Mouse (Mus musculus) CH12F3 (cell line): ENCODE measurements around the gene Fcgbp.
"Not testable (repeated sequence)": the region's sequence is repeated elsewhere in the genome, so short reads cannot be mapped to it uniquely, and the experiment has no call there.

ENCODE experiments used
- in situ Hi-C: fragments of 300-500 bp; cut with MboI; formaldehyde crosslinking; loops from 2 replicates; pipeline ENCODE4 v1.14.3; 2020; ENCODE audit warnings: low sequenced_read_pairs

Gene Fcgbp

DNA sequence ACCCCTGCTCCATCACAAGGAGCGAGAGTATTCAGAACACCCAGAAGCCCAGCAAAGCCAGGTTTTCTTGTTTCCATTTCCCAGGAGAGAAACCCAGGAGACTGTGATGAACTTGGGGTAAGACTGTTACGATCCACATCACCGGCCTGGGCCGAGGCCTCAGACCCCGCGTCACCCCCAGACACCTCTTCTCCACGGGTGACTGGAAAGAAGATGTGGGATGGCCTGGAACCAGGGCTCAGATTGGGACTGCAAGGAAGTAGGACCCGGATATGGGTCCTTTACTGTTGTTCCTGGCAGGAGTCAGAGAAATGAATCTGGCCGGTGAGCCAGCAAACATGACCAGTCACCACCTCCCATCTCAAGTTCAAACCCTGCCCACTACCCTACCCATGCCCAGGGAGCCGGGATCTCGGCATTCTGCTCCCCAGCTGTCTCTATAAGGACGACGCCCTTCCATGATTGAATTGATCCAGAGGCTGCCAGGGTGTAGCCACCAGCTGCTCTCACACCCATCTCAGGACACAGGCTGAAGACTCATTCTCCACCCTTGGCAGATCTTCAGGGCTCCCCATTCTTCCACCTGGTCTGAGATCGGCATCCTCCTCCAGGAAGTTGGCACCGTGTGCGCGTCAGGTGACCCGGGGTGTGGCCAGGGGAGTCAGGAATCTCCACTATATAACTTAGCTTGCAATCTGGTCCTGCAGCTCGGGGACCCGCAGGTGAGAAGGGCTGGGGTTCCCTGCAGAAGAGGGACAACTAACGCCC lies at the start of gene Fcgbp:
TSS of gene Fcgbp (plus strand) at position 706 of the 768 bp plus-strand sequence.
- in situ Hi-C loops: no loop called here

GRCm38 (mm10) chr7:28044524-28044923 lies 26.5 kb upstream of the Fcgbp start:
- in situ Hi-C loops: no loop called here

DNA sequence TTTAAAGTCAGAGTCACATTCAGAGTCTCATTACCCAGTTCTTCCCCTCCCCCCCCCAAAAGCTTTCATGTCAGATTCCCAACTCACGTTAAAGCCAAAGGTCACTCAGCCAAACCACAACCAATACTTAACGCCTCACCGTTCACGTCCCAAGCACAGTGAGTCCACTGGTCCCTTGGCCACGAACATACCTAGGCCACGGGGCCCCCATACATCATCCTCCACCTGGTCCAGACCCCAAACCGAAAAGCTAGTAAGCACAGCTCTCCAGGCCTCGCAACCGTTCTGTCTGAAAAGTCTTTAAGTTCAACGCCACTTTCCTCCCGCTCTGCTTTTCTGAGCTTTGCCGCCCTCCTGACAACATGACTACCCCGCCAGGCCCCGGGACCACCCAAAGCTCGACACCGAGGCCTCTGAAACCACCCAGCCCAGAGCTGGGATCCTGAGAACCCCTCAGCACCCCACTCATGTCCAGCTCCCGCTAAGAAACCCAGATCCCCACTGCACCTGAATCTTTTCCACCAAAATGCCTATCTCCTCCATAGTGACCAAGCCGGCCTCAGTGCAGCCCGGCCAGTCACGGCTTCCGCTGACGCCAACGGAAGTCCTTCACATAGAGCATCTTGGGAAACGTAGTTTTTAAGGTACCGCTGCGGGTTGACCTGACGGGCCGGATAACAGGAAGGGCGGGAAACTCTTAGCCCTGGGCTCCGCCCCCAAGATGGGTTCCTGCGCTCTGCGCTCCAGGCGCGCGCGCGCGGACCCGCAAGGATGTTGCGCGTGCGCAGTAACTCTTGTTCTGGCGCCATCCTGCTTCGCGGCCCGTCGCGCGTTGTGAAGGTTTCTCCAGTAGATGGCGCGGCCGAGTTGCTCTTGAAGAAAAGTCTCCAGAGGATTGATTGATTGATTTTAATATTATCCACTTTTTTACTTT lies 21.3 kb upstream of the Fcgbp start, which contains the start of gene Psmc4:
TSS of gene Psmc4 (minus strand) at position 626 of the 934 bp plus-strand sequence.
- in situ Hi-C loops: no loop called here

GRCm38 (mm10) chr7:28050584-28050983 lies 20.5 kb upstream of the Fcgbp start:
- in situ Hi-C loops: no loop called here

DNA sequence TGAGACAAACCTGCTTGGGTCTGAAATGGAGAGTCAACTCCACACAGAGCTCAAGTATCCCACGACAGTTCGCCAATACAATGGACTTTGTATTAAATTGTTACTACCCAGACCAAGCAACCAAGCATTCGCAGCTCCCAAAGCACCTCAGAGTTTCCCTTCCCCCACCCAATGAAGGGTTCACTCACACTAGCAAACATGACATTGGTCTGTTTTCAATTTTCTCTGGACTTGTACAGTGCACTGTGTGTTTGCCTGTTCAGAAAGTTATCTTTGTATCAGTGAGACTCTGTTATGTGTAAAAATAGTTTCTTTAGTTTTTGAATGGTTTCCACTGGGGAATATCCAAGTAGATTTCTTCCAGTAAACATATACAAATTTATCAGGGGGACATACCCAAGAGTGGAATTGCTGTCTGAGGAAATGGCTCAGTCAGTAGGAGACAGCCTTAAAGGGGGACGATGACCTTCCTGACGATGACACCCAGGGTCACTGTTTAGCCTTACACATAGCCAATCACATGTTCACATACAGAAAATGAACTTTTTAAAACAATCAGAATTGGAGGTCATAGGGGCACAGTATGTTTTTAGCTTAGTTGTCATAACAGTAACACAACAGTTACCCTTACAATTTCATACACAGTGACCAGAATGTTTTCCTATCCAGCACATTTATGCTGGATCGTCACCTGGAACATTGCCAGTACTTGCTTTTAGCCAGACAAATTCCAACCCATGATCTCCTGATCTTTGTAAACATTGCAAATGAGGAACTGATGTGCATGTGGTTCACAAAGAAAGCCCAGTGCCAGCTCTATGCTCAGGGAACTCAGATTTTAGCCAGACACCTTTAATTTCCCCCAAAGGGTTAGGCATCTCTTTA lies 17.7 kb upstream of the Fcgbp start:
- in situ Hi-C loops: no loop called here

DNA sequence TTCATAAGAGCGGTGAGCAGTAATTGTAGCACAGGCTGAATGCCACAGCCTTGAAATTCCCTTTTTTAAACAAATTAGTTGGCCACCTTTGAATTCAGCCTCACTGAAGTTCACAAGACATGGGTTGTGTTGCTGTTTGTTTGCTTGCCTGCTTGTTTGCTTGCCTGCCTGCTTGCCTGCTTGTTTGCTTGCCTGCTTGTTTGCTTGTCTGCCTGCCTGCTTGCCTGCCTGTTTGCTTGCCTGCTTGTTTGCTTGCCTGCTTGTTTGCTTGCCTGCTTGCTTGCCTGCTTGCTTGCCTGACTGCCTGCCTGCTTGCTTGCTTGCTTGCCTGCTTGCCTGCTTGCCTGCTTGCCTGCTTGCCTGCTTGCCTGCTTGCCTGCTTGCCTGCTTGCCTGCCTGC lies 11.1 kb upstream of the Fcgbp start:
- in situ Hi-C loops: no loop called here

GRCm38 (mm10) chr7:28068661-28069060 lies 2.4 kb upstream of the Fcgbp start:
- in situ Hi-C loops: no loop called here

DNA sequence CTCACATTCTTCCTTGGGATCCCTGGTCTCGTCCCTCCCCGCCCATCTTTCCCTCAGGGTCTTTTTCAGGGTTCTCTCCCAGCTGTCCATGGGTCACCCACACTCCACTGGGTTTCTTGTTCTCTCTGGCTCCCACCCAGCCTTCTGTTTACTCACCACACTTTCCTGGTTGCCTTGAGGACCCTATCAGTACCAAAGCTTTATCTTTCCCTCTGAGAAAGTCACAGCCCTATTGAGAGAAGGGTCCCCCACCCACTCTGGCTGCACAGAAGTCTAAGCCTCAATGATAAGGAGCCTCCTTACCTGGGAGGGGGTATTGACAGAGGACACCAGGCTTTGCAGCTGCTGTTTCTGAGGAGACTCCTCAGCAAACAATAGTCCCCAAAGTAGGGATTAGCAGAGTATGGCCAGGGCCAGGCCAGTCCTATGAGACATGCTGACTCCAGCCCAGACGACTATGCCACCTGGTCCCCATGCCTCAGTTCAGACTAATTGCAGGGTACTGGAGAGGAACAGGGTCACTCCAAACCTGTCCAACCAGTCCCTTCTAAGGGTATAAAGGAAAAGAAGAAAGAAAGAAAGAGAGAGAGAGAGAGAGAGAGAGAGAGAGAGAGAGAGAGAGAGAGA lies 1.4 kb upstream of the Fcgbp start:
- in situ Hi-C loops: no loop called here

GRCm38 (mm10) chr7:28084215-28084614 lies 13.2 kb downstream of the Fcgbp start:
- in situ Hi-C loops: no loop called here

GRCm38 (mm10) chr7:28086236-28086635 lies 15.2 kb downstream of the Fcgbp start:
- in situ Hi-C loops: no loop called here

- in situ Hi-C loops: no loop called here
Observed at GRCm38 (mm10) chr7:28093541-28093940, 22.5 kb downstream of the Fcgbp start.

DNA sequence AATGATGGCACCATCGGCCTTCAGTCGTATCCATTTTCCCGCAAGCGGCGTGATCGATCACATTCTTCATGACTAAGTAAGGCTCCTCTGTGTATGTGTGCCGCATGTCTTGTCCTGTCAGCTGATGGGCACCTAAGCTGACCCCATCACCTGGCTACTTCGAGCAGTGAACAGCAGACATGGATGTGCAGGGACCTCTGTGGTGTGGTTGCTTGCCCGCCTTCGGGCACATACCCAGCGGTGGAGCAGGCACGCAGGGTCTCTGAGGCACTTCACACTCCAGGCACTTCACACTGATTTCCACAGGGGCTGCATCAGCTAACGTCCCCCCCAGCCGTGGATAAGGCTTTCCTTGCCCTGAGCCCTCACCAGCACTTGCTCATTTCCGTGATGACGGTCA lies 28.1 kb downstream of the Fcgbp start:
- in situ Hi-C loops: no loop called here

GRCm38 (mm10) chr7:28100596-28101590 lies 29.9 kb downstream of the Fcgbp start:
- in situ Hi-C loops: no loop called here

DNA sequence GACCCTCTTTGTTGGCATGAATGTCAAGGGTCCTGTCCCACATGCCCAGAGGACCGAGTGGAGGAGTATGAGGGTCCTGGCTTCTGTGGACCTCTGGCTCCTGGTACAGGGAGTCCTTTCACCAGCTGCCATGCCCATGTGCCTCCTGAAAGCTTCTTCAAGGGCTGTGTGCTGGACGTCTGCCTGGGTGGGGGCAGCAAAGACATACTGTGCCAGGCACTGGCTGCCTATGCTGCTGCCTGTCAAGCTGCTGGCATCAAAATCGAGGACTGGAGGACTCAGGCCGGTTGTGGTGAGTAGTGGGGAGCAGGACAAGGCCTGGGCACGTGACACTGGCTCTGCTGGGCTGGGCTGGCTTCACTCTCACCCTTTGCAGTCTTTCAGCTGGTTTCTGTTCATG lies 31.9 kb downstream of the Fcgbp start:
- in situ Hi-C loops: not testable (repeated sequence)

DNA sequence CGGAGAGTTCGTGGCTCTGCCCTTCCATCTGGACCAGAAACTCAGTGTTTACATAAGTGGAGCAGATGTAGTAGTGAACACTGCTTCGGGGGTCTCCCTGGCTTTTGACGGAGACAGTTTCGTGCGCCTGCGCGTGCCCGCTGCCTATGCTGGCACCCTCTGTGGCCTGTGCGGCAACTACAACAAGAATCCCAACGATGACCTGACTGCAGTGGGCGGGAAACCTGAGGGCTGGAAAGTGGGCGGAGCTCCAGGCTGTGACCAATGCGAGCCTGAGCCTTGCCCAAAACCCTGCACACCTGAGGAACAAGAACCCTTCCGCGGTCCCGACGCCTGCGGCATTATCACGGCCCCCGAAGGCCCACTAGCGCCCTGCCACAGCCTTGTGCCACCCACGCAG lies 33.6 kb downstream of the Fcgbp start:
- in situ Hi-C loops: no loop called here

DNA sequence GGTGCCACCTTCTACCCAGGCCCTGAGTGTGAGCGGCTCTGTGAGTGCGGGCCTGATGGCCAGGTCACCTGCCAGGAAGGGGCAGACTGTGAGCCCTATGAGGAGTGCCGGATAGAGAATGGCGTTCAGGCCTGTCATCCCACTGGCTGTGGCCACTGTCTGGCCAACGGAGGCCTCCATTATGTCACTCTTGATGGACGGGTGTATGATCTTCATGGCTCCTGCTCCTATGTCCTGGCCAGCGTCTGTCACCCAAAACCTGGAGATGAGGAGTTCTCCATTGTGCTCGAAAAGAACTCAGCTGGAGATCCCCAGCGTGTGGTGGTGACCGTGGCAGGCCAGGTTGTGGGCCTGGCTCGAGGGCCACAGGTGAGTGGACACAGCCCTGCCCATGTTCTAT lies 35.2 kb downstream of the Fcgbp start:
- in situ Hi-C loops: no loop called here

DNA sequence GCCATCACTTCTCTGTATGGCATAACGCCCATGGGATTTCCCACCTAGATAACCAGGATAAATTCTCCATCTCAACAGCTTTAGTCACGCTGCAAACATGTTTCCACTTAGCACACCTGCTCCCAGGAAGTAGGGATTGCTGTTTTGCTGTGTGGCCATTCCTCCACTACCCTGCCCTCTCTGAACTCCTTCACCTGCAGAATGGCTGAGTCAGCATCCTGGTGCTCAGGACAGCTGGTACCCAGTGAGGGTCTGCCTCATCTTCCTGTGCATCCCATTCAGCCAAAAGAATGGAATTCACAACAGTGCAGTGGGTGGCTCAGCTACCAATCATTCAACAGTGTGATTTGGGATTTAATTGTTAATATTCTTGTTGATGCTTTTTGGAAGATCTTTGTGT lies 43.6 kb downstream of the Fcgbp start:
- in situ Hi-C loops: no loop called here

GRCm38 (mm10) chr7:28129166-28129565 lies 58.1 kb downstream of the Fcgbp start, which contains the start of gene 9530053A07Rik:
Gene 9530053A07Rik (plus strand): TSS chr7:28129466.
- in situ Hi-C loops: no loop called here

GRCm38 (mm10) chr7:28137613-28138012 lies 66.6 kb downstream of the Fcgbp start:
- in situ Hi-C loops: no loop called here
